Mouse (Mus musculus): ENCODE results near the gene Frrs1l. TPM values are rescaled to one million over a fixed set of nuclear protein-coding genes. Genes with fewer than 3 reads are reported as not detected.

Frrs1l gene
- polyA plus RNA-seq, 1 experiment: not detected

DNA sequence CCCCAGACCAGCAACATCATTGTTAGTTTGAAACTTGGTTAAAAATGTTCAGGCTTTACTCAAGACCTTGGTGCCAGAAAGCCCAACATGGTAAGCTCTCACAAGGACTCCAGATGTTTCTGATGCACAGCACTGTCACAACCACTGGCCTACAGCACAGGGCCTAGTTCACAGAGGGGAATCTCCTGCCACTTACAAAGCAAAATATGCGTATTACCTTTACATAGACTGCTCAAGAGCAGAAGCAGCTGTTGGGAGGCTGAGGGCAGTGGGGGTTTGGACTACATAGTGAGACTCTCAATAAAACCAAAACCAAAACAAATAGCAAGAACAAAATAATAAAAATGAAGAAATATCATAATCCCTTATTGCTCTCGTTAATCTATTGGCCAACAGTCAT lies 11.2 kb upstream of the Frrs1l start:
- TF ChIP-seq TAL1 (IDR thresholded peaks at IDR 0.05; ENCODE audit: low read length) (no peak), GATA1 (IDR thresholded peaks at IDR 0.05; ENCODE audit: low read length) (no peak)
- Histone ChIP-seq H3K9me3 (ENCODE audit: control insufficient read depth, low read length) (peaks cover 3% of the 10 kb centered on the region), H3K27me3 (ENCODE audit: control insufficient read depth) (no peaks in the 10 kb centered on the region), H3K4me3 (replicated peaks) (no peak overlapping the region), H3K4me1 (ENCODE audit: control insufficient read depth) (no peaks in the 10 kb centered on the region), H3K36me3 (ENCODE audit: control insufficient read depth) (no peaks in the 10 kb centered on the region)

DNA sequence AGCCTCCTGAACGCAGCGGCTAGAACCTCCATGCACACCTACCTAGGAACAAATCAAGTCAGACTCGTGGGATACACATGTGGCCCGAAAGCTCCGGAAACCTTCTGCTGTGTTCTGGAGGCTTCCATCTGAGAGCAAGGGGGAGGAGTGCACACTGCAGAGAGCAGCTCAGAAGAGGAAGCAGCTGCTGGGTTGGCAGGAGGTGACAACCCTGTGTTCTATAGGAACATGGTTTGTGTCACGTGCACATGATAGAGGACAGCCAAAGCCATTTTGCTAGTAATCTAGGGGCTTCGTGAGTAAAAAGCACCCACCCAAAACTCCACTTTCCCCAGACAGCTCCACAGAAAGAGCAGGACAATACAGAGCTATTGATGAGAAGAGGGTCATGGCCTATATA lies 3.1 kb upstream of the Frrs1l start:
- Histone ChIP-seq H3K4me3 (replicated peaks) (no peak overlapping the region), H3K9me3 (ENCODE audit: control insufficient read depth, low read length) (peaks cover 4% of the 10 kb centered on the region), H3K36me3 (ENCODE audit: control insufficient read depth) (no peaks in the 10 kb centered on the region), H3K27me3 (ENCODE audit: control insufficient read depth) (peaks cover 37% of the 10 kb centered on the region), H3K4me1 (ENCODE audit: control insufficient read depth) (no peaks in the 10 kb centered on the region)
- TF ChIP-seq TAL1 (IDR thresholded peaks at IDR 0.05; ENCODE audit: low read length): no peak
- no peak for TF ChIP-seq GATA1 (IDR thresholded peaks at IDR 0.05; ENCODE audit: low read length)

DNA sequence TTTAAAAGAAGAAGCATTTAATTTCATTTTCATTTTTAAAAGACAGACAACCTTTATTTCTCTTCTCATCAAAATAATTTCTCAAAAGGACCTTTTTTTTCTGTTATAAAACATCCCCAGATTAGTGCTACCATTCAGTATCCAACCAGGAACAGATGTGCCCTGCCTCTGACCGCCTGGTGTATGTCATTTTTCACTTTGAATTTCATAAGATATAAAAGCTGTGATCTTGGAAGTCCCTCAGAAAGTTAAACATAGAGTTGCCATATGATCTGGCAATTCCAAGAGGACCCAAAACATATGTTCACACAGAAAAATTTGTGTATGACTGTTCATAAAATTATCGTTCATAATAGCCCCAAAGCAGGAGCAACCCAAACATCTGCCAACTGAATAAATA lies 1.8 kb upstream of the Frrs1l start:
- Histone ChIP-seq H3K4me1 (ENCODE audit: control insufficient read depth) (no peaks in the 10 kb centered on the region), H3K4me3 (replicated peaks) (no peak overlapping the region), H3K9me3 (ENCODE audit: control insufficient read depth, low read length) (peaks cover 4% of the 10 kb centered on the region), H3K36me3 (ENCODE audit: control insufficient read depth) (no peaks in the 10 kb centered on the region), H3K27me3 (ENCODE audit: control insufficient read depth) (peaks cover 39% of the 10 kb centered on the region)
- TF ChIP-seq TAL1 (IDR thresholded peaks at IDR 0.05; ENCODE audit: low read length) (no peak), GATA1 (IDR thresholded peaks at IDR 0.05; ENCODE audit: low read length) (no peak)

DNA sequence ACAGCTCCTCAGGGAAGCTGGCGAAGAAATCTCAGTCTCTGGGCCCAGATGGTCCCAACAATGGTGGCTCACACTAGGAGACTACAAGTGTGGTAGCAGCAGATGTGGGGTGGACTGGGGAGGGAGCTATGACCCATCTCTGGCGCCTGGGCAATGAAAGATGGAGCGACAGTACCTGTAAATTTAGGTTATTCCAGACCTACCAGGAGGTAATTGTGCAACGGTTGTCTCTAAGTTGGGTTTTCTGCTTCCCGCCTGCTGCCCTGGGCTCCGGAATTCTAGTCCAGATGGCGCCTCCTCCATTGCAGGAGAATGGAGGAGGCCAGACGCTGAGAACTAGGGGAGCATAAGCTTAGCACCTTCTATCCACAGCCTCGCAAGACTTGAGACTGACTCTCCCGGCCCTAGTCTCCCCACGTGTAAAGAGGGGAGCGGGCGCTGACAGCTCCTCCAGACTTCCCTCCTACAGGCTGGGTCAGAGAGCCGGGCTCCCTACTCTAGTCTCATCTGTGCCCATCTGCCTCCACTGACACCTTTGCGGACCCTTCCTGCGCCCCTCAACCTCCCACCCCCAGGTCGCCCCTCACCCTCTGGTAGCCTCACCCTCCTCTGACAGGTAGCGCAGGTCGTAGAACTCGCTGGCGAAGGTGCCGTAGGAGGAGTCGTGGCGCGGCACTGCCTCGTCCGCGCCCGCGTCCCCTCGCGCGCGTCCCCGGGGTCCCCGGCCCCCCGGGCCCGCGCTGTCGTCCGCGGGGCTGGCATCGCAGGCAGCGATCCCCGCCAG lies 568 bp downstream of the Frrs1l start:
- no peak for TF ChIP-seq TAL1 (IDR thresholded peaks at IDR 0.05; ENCODE audit: low read length)
- TF ChIP-seq GATA1 (IDR thresholded peaks at IDR 0.05; ENCODE audit: low read length): no peak
- no peaks in the 10 kb centered on the region for H3K36me3 ChIP-seq (ENCODE audit: control insufficient read depth)

DNA sequence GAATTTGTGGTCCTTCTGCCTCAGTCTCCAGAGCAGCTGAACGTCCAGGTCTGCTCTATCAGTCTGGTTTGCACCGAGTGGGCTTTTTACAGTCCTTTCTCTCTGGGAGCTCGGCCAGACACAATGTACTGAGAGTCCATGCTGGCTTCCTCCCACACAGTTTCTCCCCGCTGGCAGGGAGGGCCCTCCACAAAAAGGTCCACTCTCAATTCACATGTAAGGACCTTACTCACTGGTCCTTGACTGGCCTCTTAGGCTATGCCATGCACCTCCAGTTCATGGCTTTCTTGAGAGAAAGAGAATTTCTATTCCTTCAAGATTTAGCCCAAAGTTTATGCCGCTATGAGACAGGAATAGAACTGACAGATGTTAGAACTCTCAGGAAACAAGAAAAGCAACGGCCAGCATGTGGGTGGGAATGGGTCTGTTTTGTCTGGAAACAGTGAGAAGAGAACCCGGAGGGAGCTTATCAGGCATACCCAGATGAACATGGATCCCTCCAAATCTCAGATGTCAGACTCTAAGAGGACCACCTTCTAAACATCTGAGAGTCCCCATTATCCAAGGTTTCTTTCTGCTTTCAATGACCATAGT lies 24.5 kb downstream of the Frrs1l start:
- no peaks in the 10 kb centered on the region for H3K9me3 ChIP-seq (ENCODE audit: control insufficient read depth, low read length)
- TF ChIP-seq GATA1 (IDR thresholded peaks at IDR 0.05; ENCODE audit: low read length) (no peak), TAL1 (IDR thresholded peaks at IDR 0.05; ENCODE audit: low read length) (no peak)
- no peaks in the 10 kb centered on the region for H3K36me3 ChIP-seq (ENCODE audit: control insufficient read depth)
- no peak overlapping the region for H3K4me3 ChIP-seq (replicated peaks)
- no peaks in the 10 kb centered on the region for H3K27me3 ChIP-seq (ENCODE audit: control insufficient read depth)
- no peaks in the 10 kb centered on the region for H3K4me1 ChIP-seq (ENCODE audit: control insufficient read depth)

More for the DNA sequence above, 568 bp downstream of the Frrs1l start:
- Histone ChIP-seq H3K4me3 (replicated peaks) (no peak overlapping the region), H3K9me3 (ENCODE audit: control insufficient read depth, low read length) (no peaks in the 10 kb centered on the region), H3K4me1 (ENCODE audit: control insufficient read depth) (no peaks in the 10 kb centered on the region), H3K27me3 (ENCODE audit: control insufficient read depth) (peaks cover 39% of the 10 kb centered on the region)

DNA sequence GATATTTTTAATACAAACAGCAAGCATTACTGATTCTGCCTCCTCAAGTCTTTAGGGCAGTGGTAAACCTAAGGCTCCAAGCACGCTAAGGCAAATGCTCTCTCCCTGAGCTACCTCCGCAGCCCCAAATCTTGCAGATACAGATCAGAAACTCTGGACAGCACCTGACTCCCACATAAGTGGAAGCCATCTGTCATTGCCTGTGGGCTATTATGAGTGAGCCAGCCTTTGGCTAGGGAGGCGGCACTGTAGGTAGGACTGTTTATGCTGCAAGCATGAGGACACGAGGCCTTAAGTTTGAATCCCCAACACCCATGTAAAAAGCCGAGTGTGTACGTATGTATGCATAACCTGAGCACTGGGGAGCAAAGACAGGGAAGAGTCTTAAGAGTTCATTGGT lies 26.5 kb downstream of the Frrs1l start:
- no peaks in the 10 kb centered on the region for H3K36me3 ChIP-seq (ENCODE audit: control insufficient read depth)
- no peaks in the 10 kb centered on the region for H3K27me3 ChIP-seq (ENCODE audit: control insufficient read depth)
- TF ChIP-seq TAL1 (IDR thresholded peaks at IDR 0.05; ENCODE audit: low read length) (no peak), GATA1 (IDR thresholded peaks at IDR 0.05; ENCODE audit: low read length) (no peak)
- H3K9me3 ChIP-seq (ENCODE audit: control insufficient read depth, low read length): no peaks in the 10 kb centered on the region
- no peak overlapping the region for H3K4me3 ChIP-seq (replicated peaks)
- no peaks in the 10 kb centered on the region for H3K4me1 ChIP-seq (ENCODE audit: control insufficient read depth)

DNA sequence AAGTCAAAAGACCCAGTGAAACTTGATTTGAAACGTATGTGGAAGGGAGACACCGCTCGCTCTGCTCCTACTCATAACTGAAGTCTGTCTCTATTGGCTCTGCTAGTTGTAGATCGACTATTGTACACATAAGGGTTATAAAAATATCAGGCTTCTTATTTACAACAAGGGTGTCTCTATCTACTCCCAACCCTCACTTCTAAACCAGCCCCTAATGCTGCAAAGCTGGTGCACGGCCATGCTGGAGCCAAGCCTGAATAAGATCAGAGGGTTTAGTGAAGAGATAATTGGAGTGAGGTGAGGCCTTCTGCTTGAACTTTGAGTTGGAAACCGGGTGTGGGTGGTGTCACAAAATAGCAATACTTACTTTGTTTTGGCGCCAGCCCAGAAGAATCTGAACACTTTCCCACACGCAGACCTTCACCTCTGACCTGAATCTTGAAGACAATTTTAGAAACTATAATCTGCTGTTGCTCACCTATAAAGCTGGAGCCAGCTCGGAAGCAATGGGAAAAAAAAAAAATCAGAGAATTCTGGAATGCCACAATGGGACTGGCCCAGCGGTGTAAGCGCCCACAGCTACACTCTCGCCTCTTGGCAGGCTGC lies 28.8 kb downstream of the Frrs1l start:
- TF ChIP-seq GATA1 (IDR thresholded peaks at IDR 0.05; ENCODE audit: low read length): no peak
- Histone ChIP-seq H3K27me3 (ENCODE audit: control insufficient read depth) (no peaks in the 10 kb centered on the region), H3K9me3 (ENCODE audit: control insufficient read depth, low read length) (no peaks in the 10 kb centered on the region), H3K36me3 (ENCODE audit: control insufficient read depth) (no peaks in the 10 kb centered on the region), H3K4me1 (ENCODE audit: control insufficient read depth) (peaks cover 4% of the 10 kb centered on the region; the same call in 1 of the 2 replicates), H3K4me3 (replicated peaks) (no peak overlapping the region)

DNA sequence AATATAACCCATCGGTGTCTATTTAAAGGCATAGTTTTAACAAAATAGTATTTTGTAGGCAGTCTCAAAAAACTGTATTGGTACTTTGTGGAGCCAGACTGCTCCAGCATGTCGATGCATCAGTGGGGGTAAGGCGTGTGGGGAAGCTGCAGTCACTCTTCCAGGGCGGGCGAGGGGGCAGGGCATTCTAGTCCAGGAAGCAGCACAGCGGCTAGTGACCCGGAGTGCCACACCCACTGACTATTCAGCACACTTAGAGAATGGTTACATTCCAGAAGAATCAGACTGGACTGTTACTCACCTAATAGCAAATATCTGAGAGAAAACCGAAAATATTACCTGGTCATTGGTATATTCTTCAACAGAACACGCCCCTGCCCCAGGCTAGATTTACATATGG lies 32.7 kb downstream of the Frrs1l start:
- no peak for TF ChIP-seq GATA1 (IDR thresholded peaks at IDR 0.05; ENCODE audit: low read length)
- TF ChIP-seq TAL1 (IDR thresholded peaks at IDR 0.05; ENCODE audit: low read length): no peak
- Histone ChIP-seq H3K4me3 (replicated peaks) (no peak overlapping the region), H3K9me3 (ENCODE audit: control insufficient read depth, low read length) (no peaks in the 10 kb centered on the region), H3K27me3 (ENCODE audit: control insufficient read depth) (no peaks in the 10 kb centered on the region), H3K36me3 (ENCODE audit: control insufficient read depth) (no peaks in the 10 kb centered on the region), H3K4me1 (ENCODE audit: control insufficient read depth) (peaks cover 5% of the 10 kb centered on the region; the same call in 1 of the 2 replicates)

DNA sequence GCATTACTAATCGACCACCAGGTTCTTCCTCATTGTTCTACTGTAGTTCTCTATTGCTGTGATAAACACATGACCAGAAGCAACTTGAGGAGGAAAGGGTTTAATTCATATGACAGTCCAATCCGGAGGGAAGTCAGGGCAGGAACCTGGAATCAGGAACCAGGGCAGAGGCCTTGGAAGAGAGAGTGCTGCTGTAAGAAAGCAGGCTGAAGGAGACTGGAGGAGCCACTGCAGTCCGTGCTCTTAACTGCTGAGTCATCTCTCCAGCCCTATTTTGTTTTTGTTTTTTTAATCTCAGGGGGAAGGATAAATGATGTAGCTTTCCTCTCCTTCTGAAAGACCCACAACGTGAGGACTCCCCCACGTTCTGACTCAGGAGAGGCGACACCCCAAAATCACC lies 37.0 kb downstream of the Frrs1l start:
- Histone ChIP-seq H3K4me3 (replicated peaks) (no peak overlapping the region), H3K4me1 (ENCODE audit: control insufficient read depth) (peaks cover 5% of the 10 kb centered on the region; the same call in 1 of the 2 replicates), H3K36me3 (ENCODE audit: control insufficient read depth) (no peaks in the 10 kb centered on the region), H3K9me3 (ENCODE audit: control insufficient read depth, low read length) (no peaks in the 10 kb centered on the region), H3K27me3 (ENCODE audit: control insufficient read depth) (peaks cover 5% of the 10 kb centered on the region; the same call in 1 of the 2 replicates)
- TF ChIP-seq TAL1 (IDR thresholded peaks at IDR 0.05; ENCODE audit: low read length): no peak
- no peak for TF ChIP-seq GATA1 (IDR thresholded peaks at IDR 0.05; ENCODE audit: low read length)
